Mouse (Mus musculus): ENCODE data around the gene Cdk14. TPM values are rescaled to one million over a fixed set of nuclear protein-coding genes. Genes with fewer than 3 reads are reported as not detected.
A peak's percentile ranks its signal among the peaks of the same experiment; 100 is the strongest.
"Not testable (repeated sequence)": the region's sequence is repeated elsewhere in the genome, so short reads cannot be mapped to it uniquely, and the experiment has no call there.

The Cdk14 gene
- polyA plus RNA-seq, 1 experiment = 10.1 TPM

DNA sequence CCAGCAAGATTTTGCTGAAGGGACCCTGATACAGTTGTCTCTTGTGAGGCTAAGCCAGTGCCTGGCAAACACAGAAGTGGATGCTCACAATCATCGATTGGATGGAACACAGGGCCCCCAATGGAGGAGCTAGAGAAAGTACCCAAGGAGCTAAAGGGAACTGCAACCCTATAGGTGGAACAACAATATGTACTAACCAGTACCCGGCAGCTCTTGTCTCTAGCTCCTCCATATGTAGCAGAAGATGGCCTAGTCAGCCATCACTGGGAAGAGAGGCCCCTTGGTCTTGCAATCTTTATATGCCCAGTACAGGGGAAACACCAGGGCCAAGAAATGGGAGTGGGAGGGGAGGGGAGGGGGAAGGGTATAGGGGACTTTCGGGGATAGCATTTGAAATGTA, 515.2 kb downstream of the Cdk14 start:
- not testable (repeated sequence) for H3K4me3 ChIP-seq (ENCODE audit: insufficient read depth, low read depth, low read length); H3K4me1 ChIP-seq (ENCODE audit: control insufficient read depth, insufficient read depth, insufficient read length, low read length); H3K27ac ChIP-seq (replicated peaks; ENCODE audit: low read depth, low read length)

DNA sequence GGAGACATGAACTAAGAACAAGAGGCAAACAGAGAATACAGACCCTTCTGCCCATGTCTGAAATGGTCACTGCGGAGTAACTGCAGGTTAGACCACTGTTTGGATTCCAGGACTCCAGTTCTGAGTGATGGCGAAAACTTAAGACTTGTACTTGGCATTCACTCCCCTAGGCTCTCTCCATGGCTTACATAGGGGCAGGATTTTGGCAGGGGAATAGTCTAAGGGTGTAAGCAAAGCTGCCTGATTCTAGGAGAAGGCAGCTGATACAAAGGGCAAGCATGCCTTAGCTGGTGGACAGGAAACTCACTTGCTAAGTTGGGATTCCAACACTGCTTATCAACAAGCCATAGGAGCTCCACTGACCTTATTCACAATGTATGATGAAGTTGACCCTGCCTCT, 521.9 kb downstream of the Cdk14 start:
- Histone ChIP-seq H3K4me3 (ENCODE audit: insufficient read depth, low read depth, low read length) (no peak overlapping the region), H3K4me1 (ENCODE audit: control insufficient read depth, insufficient read depth, insufficient read length, low read length) (no peaks in the 10 kb centered on the region), H3K27ac (replicated peaks; ENCODE audit: low read depth, low read length) (no peak overlapping the region)

DNA sequence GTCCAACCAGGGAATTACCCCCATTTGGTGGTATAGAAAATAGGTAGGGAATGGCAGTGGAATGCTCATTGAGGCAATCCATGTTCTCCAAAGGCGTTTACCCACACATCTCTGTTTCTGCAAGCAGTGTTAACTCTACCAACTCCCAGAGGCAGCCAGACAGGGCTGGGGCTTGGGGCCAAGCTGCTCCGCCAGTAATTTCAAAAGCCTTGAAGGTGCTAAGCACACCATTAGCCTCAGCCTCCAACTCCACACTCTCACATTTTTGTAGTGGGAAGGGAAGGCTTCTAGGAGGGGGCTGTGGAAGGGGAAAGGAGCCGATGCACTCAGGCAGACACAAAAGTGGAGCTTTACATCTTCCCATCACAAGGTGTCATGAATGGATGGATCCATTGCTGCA, 525.1 kb downstream of the Cdk14 start:
- Histone ChIP-seq H3K4me1 (ENCODE audit: control insufficient read depth, insufficient read depth, insufficient read length, low read length) (no peaks in the 10 kb centered on the region), H3K4me3 (ENCODE audit: insufficient read depth, low read depth, low read length) (no peak overlapping the region), H3K27ac (replicated peaks; ENCODE audit: low read depth, low read length) (no peak overlapping the region)

DNA sequence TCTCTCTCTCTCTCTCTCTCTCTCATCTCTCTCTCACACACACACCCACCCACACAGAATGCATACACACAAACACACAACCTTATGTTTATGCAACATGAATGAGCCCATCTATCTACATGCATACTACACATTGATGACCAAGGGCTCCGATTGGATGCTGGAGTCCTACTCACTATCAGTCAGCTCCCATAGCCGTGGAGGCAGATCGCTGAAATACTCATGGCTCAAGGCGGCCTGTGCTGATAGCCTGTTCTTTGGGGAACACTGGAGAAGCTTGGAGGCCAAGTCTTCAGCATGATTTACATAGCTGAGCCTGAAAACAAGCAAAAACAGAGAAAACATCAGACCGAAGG, 526.3 kb downstream of the Cdk14 start:
- Histone ChIP-seq H3K27ac (replicated peaks; ENCODE audit: low read depth, low read length) (no peak overlapping the region), H3K4me3 (ENCODE audit: insufficient read depth, low read depth, low read length) (no peak overlapping the region), H3K4me1 (ENCODE audit: control insufficient read depth, insufficient read depth, insufficient read length, low read length) (no peaks in the 10 kb centered on the region)

DNA sequence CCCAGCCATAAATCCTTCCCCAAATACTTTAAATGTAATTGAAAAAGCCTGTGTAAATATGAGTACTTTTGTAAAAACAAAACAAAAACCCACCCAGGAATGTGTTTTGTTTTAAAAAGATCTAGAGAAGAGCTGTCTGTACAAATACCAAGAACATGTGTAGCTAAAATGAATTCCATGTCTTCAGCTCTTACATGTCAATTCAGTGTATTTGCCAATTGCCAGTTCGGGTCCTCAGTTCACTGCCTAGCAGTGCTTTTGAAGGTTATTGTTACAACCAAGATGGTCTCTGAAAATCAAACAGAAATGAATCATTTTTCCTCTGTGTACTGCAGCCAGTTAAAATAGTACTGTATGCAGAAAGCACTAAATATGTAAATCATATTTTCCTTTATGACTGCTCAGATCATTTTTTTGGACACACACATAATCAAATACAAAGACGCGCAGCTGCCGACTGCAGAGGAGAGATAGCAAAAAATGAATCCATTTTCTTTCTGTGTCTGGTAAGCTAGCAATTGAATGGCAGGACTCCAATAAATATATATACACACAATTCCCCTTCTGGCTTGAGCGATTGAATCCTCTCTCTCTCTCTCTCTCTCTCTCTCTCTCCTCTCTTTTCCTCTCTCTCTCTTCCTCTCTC, 526.8 kb downstream of the Cdk14 start:
- Histone ChIP-seq H3K27ac (replicated peaks; ENCODE audit: low read depth, low read length) (no peak overlapping the region), H3K4me3 (ENCODE audit: insufficient read depth, low read depth, low read length) (no peak overlapping the region), H3K4me1 (ENCODE audit: control insufficient read depth, insufficient read depth, insufficient read length, low read length) (no peaks in the 10 kb centered on the region)

DNA sequence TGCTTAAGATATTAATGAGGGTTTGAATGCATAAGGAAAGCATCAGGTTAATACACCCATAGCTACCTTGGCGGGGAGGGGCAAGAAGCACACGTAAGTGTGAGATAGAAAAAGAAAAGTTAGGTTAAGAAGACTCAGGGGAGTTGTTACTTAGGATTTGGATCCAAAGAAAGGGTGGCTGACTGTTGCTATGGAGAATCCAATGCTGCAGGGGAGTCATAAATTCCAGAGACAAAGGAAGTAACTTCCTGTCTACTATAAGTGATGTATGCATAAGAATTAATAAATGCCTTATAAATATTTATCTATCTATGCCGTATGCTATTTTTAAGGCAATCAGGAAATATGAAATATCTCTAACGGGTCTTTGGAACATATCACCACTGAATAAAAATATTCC, 527.4 kb downstream of the Cdk14 start:
- Histone ChIP-seq H3K4me3 (ENCODE audit: insufficient read depth, low read depth, low read length) (no peak overlapping the region), H3K4me1 (ENCODE audit: control insufficient read depth, insufficient read depth, insufficient read length, low read length) (no peaks in the 10 kb centered on the region), H3K27ac (replicated peaks; ENCODE audit: low read depth, low read length) (no peak overlapping the region)

DNA sequence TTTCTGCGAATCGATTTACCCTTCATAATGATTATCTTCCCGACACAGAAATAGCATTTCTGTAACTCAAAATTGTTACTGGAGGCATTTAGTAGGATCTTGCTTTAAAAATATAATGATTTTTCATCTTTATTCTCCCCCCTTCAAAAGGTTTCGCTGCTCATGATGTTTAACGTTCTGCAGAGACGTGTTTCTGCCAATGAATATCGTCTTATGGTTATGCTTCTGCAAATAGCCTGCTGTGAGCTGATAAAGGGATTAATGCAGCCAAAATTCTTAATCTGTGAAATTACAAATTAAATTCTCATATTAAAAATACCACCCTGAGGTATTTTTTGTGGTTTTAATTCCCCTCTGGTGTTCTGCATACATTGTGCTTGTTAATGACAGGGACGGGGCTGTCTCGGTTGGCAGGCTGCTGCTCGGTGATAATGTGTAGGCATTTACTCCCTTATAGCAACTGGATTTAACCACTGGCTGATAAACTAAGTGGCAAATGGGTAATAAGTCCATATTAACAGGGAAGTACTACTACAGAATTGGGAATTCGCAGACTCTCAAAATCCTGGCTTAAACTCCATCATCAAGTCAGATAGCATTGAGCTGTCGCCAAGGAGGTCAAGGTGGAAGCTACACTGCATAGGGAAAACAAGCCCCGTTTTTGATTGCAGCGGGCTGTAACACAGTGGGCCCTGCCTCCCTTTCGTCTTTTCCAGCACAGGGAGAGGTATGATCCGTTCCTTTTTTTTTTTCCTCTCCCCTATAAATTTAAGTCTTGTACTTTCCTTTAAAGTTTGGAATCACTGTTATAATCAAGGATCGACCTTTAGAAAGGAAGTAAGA, 528.0 kb downstream of the Cdk14 start:
- no peaks in the 10 kb centered on the region for H3K4me1 ChIP-seq (ENCODE audit: control insufficient read depth, insufficient read depth, insufficient read length, low read length)
- H3K4me3 ChIP-seq (ENCODE audit: insufficient read depth, low read depth, low read length) = no peak overlapping the region
- H3K27ac ChIP-seq (replicated peaks; ENCODE audit: low read depth, low read length) = no peak overlapping the region

DNA sequence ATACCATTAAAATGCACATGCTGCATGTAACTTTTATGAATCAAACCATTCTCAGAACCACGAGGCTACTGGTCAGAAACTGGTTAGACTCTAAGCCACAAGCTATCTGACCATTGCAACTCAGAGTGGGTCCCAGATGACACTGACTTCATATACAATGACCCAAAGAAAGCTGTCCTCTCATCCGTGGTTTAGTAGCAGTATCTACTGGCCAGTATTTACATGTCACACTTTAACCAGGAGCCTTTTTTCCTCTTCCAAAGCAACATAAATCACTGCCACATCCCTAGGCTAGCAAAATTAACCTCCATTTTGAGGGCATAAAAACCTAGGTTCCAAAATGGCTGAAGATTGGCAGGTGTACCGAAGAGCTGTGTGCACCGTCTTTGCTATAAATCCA, 533.0 kb downstream of the Cdk14 start:
- Histone ChIP-seq H3K27ac (replicated peaks; ENCODE audit: low read depth, low read length) (no peak overlapping the region), H3K4me1 (ENCODE audit: control insufficient read depth, insufficient read depth, insufficient read length, low read length) (no peaks in the 10 kb centered on the region), H3K4me3 (ENCODE audit: insufficient read depth, low read depth, low read length) (no peak overlapping the region)

DNA sequence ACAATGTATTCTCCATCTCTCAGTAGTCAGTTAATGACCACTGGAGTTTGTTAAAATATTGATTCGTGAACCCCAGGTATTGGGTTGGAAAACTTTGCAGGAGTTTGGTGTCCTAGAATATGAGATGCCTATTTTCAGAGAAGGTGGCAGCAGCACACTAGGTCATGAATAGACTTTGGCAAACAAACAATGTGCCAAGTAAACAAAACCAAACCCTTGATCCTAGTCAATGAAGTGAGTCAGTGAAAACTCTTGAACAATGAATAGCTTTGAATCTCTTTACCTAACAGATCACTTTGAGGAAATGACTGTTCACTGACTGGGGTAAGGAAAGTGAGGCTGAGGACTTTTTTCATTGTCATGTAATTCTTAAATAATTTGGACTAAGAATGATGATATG, 537.3 kb downstream of the Cdk14 start:
- Histone ChIP-seq H3K27ac (replicated peaks; ENCODE audit: low read depth, low read length) (no peak overlapping the region), H3K4me3 (ENCODE audit: insufficient read depth, low read depth, low read length) (no peak overlapping the region), H3K4me1 (ENCODE audit: control insufficient read depth, insufficient read depth, insufficient read length, low read length) (0 out of 2 replicates have a peak, but pooled peaks cover 2% of the 10 kb centered on the region)

DNA sequence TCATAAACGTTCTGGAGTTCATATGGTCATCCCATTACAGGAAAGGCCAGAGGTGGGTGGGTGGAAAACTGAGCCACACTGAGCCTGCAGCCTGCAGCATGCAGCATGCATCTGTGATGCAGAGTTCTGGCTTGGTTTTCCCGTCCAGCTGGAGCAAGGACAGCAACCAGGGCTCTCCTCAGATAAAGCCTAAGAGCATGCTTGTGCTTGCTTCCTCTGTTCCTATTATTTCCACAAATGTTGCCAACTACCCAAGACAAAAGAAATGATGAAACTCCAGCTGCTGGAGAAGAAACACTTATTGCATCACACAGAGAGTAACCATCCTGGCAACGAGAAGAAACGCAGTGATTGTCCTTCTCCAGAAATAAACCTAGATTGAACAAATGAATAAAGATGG, 539.8 kb downstream of the Cdk14 start:
- Histone ChIP-seq H3K4me3 (ENCODE audit: insufficient read depth, low read depth, low read length) (no peak overlapping the region), H3K4me1 (ENCODE audit: control insufficient read depth, insufficient read depth, insufficient read length, low read length) (0 out of 2 replicates have a peak, but pooled peaks cover 2% of the 10 kb centered on the region), H3K27ac (replicated peaks; ENCODE audit: low read depth, low read length) (no peak overlapping the region)

DNA sequence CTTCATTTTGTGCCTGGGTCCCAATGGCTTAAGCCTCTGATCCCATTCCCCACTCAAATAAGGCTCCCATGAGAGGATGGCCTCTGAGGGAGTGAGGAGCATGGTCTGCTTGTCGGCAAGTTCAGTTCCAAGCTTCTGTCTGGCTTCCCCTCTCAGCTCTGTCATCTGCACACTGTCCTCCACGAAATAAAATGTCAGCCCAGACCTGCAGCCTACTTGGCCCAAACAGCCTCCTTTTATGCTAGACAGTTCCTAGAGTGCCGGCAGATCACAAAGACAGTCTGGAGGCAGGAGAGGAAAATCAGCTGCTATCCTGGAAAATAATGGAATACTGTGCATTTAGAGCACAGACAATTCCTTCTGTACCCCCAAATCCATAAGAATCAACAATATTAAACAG, 541.2 kb downstream of the Cdk14 start:
- no peak overlapping the region for H3K27ac ChIP-seq (replicated peaks; ENCODE audit: low read depth, low read length)
- no peak overlapping the region for H3K4me3 ChIP-seq (ENCODE audit: insufficient read depth, low read depth, low read length)
- H3K4me1 ChIP-seq (ENCODE audit: control insufficient read depth, insufficient read depth, insufficient read length, low read length) = 0 out of 2 replicates have a peak, but pooled peaks cover 2% of the 10 kb centered on the region

DNA sequence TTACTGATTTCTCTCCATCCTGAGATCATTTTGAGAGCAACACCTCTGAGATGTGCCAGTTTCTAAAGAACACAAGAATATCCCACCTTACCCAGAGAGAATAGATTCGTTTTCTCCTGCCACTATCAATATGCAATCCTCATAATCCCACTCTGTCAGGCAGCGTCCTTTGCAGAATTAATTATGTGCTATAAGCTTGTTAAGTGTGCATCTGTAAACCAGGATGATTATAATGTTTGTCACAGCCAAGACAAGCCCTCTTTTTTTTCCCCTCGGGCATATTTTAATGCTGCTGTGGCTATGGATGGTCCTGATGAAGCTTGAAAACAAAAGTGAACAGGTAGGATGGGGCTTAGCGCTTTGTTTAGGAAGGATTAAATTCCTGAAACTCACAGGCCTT, 542.5 kb downstream of the Cdk14 start:
- Histone ChIP-seq H3K4me3 (ENCODE audit: insufficient read depth, low read depth, low read length) (no peak overlapping the region), H3K27ac (replicated peaks; ENCODE audit: low read depth, low read length) (no peak overlapping the region), H3K4me1 (ENCODE audit: control insufficient read depth, insufficient read depth, insufficient read length, low read length) (0 out of 2 replicates have a peak, but pooled peaks cover 2% of the 10 kb centered on the region)

DNA sequence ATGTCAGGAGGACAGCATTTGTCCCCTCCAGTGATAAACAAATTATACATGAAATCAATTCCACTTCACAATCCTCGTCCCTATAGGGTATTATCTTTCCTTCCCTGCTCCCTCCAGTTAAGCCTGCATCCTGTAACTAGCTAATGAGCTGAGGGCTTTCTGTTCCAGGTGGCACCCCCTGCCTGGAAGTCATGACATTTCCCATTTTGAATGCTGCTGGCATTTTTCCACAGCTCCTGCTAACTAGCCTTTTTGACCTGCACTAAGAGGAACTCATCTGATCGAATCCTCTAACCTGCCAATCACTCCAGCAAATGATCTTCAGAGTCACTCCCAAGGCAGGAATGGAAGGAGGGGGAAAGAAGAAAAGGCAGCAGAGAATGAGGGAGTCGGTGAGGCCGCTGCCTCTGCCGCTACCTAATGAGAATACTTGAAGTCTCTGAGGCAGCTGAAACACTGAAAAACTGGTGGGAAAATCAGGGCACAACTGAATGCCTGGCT, 542.9 kb downstream of the Cdk14 start:
- H3K4me3 ChIP-seq (ENCODE audit: insufficient read depth, low read depth, low read length) = no peak overlapping the region
- H3K4me1 ChIP-seq (ENCODE audit: control insufficient read depth, insufficient read depth, insufficient read length, low read length) = 0 out of 2 replicates have a peak, but pooled peaks cover 2% of the 10 kb centered on the region
- H3K27ac ChIP-seq (replicated peaks; ENCODE audit: low read depth, low read length) = no peak overlapping the region

DNA sequence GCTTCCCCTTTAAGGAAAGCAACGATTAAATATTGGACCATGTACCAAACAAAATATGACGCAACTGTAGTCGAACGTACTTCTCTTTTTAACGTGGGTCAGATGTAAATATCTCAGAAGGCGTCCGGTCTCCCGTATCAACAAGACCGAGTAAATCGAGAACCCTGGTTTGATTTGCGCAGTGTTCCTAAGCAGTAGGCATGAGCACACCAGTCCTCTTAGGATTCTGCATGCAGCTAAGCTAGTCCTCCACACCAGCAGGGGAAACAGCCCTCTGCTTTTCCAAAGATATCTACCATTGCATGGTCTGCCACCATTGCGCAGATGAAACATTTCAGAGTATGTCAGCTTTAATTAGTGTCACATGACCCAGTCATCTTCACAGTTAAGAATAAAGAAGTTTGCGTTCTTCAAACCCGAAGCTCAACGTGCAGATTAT, 543.4 kb downstream of the Cdk14 start:
- 0 out of 2 replicates have a peak, but pooled peaks cover 2% of the 10 kb centered on the region for H3K4me1 ChIP-seq (ENCODE audit: control insufficient read depth, insufficient read depth, insufficient read length, low read length)
- no peak overlapping the region for H3K27ac ChIP-seq (replicated peaks; ENCODE audit: low read depth, low read length)
- H3K4me3 ChIP-seq (ENCODE audit: insufficient read depth, low read depth, low read length) = peak overlapping the region; percentile 16; the same call in 1 of the 2 replicates

DNA sequence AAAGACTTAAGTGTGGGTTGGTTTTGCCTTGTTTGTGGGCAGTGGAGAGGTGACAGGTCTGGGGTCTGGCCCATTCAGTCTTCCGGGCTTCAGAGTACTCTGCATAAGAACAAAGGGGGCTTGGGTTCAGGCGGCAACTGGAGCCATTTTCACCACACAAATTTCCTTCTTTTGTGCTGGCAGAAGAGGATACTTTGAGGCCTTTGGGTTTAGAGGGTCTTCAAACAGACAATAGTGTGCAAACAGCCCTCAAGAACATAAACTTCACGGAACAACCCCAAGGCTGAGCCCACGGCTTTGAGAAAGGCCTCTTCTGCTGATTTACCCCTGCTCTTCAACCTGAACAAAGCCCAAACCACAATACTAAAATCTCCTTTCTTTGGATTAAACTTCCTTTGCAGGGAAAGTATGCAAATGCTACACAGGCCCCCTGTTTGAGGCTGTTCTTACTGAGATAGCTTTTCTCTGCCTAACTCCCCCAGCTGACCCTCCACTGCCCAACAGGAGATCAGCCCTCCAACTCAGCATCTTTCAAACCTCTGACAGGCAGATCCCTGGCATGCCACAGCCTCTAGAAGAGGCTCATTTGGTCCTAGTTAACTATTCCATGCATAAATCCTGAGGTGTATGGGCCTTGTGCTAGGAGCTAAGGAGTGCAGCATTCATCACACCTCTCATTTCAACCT, 549.9 kb downstream of the Cdk14 start:
- Histone ChIP-seq H3K4me3 (ENCODE audit: insufficient read depth, low read depth, low read length) (no peak overlapping the region), H3K4me1 (ENCODE audit: control insufficient read depth, insufficient read depth, insufficient read length, low read length) (no peaks in the 10 kb centered on the region), H3K27ac (replicated peaks; ENCODE audit: low read depth, low read length) (no peak overlapping the region)

Measured in brown adipose tissue, adult 24 weeks (tissue).